Mouse (Mus musculus): ENCODE data around the gene Smg1.
A peak's percentile ranks its signal among the peaks of the same experiment; 100 is the strongest.

Gene Smg1

DNA sequence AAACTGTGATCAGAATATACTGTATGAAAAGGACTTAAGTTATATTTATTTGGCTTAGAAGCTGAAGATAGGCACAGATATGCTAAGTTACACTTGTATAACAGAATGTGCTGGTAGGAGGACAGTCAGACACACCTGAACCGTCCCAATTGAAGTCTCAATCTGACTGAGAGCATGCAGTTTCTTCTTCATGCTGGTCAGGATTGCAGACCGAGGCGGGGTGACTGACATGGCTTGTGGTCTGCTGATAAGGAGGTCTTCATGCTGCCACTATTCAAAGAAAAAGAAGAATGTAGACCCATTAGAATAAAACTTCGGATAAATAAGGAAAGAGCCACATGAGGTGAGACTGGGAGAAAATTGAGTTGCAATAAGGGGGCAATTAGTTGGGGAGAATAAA, 100.3 kb downstream of the Smg1 start:
- no peak for DNase-seq (ENCODE audit: low spot score in 2 of 2)

DNA sequence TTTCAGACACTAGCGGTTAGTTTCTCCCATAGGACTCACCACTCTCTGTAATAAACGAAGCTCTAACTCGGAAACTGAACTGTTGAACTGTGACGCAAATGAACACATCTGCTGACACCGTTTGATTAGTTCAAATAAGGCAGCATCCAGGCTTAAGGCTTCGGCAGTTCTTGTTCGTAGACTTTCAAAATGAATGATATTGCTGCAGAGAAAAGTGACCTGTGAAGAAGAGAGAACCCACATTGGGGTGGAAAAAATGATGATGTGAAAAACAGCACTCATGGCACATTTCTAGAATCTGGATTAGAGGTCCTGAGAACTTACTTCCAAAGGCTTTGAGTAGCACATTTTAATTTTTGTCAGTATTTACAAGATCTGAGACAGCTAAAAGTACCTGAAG, 102.2 kb downstream of the Smg1 start:
- no peak for DNase-seq (ENCODE audit: low spot score in 2 of 2)

DNA sequence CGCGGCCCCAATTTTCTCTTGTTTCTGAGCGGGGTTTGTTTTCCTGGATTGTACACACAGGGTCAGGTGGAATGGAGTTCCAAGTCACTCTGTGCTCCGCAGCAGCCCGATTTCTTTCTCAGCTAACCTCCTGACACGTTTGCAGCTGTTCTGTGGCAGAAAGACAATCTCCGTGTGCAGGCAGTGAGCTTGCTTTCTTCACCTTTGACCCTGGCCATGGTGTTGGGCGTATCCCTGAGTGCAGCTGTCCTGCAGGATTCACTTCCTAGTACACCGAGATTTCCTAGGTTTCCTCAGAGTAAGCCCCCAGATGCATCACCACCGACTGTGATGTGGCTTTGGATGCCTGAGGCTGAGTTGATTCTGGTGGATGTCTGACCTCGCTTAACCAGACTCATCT, 108.3 kb downstream of the Smg1 start:
- DNase-seq (ENCODE audit: low spot score in 2 of 2) = no peak

DNA sequence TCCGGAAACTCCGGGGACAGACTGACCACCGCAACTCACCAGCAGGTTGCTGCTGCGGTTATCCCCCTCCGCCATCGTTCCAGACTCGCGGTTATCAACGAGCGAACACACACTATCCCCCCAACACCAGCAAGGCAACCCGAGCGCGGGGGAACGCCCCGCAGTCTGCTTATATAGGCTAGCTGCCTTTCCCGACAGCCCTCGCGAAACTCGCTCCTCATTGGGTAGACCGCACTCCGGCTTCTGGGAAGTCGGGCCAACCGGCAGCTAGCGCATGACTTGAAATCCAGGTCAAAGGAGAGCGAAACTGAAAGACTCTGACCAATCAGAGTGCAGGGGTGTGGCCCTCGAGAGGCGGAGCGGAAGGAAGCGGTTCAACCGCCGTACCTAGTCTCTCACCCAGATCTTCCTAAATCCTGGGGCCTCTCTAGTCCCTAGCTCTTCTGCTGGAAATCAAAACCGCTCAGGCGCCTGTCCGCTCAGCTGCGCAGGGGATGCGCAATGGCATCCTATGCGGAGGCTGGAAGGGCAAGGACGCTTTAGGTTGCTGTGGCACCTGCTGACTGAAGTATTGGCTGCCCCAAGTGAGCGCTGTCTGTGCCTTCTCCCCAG, 113.9 kb downstream of the Smg1 start, which contains the start of gene Arl6ip1:
Gene Arl6ip1 (minus strand): TSS at position 233 of the 612 bp plus-strand sequence.
- peak; percentile 90 to 94 for DNase-seq (ENCODE audit: low spot score in 2 of 2)

DNA sequence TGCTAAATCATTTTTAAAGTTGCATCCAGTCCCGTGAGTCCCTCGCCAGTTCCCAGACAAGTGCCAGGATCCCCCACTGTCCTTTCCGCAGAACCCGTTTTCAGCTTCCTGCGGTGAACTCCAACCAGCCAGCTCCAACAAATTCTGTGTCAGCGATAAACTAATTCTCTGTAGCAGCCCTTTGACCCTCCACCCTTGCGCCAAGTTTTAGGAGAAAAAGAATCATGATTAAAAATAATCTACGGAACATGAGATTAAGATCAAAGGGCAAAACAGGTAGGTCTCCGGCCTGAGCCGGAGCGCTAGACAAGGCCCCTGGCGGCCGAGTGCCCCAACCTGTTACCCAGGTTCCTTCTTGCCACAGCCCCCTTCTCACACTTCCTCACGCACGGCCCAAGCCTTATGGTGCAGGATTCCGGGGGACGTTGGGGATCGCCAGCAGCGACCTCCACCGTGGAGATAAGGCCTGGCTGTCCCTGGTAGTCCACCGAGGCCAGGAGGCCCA, 114.5 kb downstream of the Smg1 start:
- DNase-seq (ENCODE audit: low spot score in 2 of 2) = no peak

DNA sequence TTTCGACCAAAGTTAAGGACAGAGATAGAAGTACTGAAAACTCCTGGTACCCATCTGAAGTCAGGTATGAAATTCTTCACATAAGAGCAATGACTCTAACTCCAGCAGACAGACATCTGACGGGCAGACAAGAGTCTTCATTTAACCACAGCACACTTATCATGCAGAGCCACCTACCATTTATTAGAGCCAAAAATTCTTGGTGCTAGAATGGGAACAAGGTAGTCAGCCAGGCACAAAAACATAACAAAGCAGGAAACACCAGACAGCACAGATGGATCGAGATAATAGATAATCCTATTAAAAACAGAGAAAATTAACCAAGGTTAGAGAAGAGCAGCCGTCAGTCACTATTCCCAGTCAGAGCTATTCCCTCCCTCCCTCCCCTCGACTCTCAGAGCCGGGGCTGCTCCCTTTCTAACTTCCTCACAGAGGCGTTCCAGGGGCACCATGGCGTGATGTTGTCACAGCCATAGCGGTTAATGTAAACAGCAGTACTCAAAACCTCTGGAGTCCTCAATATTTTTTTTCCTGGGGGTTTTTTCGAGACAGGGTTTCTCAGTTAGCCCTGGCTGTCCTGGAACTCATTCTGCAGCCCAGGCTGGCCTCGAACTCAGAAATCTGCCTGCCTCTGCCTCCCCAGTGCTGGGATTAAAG, 117.1 kb downstream of the Smg1 start:
- DNase-seq (ENCODE audit: low spot score in 2 of 2) = no peak

DNA sequence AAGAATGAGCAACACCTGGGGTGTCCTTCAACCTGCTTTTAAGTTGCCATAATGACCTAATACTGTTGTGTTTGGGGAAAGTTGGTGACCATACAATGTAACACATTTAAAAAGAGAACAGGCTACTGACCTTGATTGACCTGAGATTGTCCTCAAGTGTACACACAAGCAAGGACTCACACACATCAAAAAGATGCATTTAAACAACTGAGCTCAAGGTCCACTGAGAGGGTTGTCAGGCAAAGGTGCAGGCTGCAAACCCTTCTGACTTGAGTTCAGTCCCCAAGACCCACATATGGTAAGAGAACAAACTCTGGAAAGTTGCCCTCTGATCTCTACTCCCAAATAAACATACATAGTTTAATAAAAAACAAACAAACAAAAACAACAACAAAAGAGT, 117.7 kb downstream of the Smg1 start:
- DNase-seq (ENCODE audit: low spot score in 2 of 2) = no peak

DNA sequence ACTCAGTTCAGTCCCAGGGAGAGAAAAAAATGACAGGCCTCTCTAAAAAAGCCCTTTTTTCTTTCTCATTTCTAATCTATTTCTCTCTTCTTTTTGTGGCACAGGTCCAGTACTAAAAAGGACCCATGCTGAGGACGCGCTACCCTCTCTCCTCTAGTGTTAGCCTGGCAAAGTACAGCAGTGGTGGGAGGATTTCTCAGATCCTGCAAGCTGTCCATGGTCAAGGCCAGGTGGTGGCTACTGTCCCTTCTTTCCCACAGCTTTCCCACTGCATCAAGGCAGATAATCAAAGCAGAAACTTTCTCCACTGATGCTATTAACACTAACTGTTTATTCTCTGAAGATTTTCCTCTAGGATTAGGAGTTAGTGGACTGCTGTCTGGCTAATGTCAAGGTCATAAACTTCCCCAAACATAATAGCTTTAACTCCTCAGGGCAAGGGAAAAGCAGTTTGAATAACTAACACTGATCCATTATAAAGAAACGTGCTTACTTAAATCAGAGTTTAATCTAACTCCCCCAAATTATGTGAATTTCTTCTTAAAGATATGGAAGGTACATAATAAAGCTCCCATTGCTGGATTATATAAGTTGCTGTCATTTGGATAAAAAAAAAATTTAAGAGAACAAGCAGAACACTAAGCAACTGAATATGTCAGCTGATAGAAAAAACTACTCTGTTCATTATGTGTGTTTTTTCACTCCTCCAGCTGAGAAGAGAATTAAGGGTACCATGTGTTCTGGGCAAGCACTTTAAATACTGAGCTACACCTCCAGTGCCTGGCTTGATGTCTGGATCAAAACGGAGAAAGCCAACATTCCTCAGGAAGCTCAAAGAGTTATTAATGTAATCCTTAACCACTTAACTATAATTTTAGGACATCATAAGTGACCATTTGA, 119.7 kb downstream of the Smg1 start:
- DNase-seq (ENCODE audit: low spot score in 2 of 2) = no peak

DNA sequence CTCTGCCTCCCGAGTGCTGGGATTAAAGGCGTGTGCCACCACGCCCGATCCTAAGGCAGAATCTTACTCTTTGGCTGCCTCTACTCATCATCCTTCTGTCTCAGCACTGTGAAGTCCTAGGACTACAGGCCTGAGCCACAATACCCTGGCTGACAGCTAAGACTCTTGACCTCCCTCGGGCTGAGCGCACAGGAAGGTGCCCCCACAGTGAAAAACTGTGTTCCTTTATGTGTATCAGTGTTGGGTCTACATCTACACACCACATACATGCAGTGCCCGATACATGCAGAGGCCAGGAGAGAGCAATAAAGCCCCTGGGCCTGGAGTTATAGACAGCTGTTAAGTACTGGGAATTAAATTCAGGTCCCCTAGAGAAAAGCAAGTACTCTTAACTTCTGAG, 121.2 kb downstream of the Smg1 start:
- no peak for DNase-seq (ENCODE audit: low spot score in 2 of 2)

DNA sequence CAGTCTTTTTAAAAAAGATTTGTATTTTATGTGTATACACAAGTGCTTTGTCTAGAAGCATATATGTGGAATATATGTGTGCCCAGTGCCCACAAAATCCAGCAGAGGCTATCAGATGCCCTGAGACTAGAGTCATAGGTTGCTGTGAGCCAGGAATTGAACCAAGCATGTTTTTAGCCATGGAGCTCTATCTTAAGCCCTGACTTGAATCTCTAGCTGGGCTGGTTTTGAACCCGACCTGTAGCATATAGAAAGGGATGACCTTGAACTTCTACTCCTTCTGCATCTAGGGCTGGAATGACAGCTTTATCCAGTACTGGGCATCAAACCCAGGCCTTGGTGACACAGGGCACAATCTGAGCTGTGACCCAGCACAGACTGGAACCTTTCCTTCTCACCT, 122.8 kb downstream of the Smg1 start:
- DNase-seq (ENCODE audit: low spot score in 2 of 2) = no peak

DNA sequence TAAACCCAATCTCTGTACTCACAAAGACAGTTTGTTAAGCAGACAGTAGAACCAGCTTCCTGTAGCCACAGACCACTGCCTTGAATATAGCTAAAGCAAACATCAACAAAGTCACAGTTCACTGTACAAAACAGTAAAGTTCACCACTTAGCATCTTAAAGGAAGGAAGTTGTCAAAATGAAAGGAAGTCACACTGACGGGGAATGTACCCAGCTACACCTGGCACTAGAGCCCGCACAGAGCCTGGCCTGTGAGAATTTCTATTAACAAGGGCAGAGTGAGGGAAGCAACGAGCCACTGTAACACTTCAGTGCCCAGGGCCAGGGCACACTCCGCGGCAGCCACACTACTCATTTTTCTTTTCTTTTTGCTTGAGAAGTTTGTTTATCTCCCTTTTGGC, 123.5 kb downstream of the Smg1 start:
- no peak for DNase-seq (ENCODE audit: low spot score in 2 of 2)

DNA sequence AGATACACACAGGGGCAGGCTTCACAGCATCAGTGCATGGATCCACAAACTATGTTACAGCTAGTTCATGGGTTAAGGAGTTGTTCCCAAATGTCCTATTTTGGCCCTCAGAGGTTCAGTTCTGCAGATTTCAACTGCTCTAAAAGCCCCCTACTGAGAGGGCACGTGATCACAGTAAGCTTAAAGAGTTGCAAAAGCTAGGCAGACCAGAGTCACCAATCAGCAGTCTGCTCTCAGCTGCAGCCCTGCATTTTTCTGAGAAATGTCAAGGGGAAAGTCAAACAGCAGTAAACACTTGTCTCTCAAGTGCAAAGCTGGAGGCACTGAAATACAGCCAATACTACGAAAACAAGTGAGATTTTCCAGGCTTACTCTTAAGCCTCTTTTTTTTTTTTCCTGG, 124.3 kb downstream of the Smg1 start:
- no peak for DNase-seq (ENCODE audit: low spot score in 2 of 2)

DNA sequence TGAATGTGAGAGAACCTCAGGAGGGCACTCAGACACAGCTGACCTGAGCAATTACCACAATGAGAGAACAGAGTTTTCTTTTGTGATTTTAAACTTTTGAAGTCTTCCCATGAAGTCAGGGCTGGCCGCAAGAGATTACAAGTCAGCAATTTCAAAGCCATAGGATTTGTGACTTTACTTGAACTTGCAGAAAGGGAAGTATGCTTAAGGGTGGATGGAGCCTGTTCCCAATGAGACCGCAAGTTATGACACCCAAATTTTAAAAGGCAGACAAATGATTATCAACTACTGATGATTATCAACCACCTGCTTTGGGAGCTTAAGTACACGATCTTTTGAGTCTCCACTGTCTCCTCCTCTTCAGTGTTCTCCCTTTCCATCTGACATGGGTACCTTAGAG, 125.0 kb downstream of the Smg1 start:
- DNase-seq (ENCODE audit: low spot score in 2 of 2) = no peak

DNA sequence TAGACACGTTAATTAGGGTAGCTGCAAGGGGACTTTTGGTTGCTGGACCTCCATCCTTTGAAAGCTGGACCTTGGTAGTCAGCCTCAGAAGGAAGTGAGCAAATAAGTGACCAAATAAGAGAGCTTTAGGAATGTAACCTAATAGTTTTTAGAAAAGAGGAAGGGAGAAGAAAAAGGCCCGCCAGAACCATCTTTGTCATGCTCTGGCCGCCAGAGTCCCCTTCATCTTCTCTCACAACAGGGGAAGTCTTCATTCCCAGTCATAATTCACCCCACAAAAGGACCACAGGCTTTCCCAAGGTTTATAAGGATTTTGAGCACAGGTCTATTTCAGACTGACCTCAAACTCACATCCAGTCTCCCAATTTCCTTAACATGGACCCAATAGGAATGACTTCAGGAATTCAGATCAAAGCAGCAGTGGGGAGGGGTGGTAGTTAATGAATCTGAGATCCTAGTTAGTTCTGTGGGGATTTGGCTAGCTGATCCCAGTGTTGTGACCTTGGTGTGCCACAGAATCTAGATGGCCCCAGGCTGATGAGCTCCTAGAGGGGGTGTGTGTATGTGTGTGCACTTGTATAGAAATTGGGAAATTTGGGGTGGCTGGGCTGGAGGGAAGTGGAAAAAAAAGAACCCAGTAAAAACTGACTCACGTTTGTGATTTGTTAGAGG, 125.8 kb downstream of the Smg1 start:
- no peak for DNase-seq (ENCODE audit: low spot score in 2 of 2)

DNA sequence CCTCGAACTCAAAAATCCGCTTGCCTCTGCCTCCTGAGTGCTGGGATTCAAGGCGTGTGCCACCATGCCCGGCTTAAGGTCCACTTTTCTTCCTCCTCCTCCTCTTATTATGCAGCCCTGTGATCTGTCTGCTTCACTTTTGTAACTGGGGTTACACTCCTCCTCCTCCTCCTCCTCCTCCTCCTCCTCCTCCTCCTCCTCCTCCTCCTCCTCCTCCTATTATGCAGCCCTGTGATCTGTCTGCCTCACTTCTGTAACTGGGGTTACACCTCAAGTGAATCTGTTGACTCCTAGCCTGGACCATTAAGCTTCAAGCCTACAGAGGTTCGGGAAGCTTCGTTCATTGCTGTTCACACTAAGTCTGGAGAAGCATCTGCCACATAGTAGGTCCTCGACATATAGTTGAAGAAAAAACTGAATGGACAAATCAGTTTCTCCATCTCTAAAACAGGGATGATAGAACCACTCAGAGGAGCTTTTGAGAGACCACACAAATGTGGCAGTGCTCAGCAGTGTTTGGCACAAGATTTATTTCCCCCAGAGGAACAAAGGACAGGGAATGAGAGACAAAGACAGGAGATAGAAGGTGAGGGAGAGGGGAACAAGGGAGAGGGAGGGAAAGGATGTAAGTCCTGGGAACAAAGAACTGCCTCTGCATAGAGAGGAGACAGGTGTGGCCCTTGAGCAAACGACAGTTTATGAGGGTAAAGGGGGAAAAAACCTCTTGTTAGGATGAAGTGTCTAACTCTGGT, 126.5 kb downstream of the Smg1 start:
- no peak for DNase-seq (ENCODE audit: low spot score in 2 of 2)

DNA sequence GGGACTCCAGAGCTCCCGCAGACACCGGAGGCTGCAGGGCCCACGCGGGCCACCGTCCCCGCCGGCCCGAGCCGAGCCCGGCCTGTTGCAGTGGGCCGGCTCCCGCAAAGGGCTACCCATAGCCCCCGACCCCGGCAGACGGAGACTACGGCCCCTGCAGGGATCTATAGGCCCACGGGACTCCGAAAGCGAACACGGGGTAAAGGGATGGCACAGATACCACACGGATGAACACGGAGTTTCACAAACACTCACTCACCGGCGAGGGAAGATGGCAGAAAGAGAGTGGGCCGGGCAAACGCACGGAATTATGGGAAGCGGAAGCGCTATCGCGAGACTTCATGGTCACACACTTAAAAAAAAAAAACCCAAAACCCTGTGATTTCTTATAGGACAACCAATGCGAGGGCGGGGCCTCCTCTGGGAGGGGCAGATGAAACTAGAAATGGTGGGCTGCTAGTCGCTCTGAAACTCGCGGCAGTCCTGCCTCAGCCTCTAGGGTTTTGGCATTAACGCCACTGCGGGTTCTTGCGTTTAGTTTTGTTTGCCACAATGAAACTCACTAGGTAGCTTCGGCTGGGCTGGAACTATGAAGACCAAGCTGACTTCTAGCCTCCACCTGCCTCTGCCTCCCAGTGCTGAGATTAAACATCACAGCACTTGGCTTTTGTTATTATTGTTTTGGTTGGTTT, 127.4 kb downstream of the Smg1 start, which contains the start of gene Rps15a:
Gene Rps15a (minus strand): TSS at position 312 of the 692 bp plus-strand sequence.
- peak; percentile 86 to 92 for DNase-seq (ENCODE audit: low spot score in 2 of 2)

DNA sequence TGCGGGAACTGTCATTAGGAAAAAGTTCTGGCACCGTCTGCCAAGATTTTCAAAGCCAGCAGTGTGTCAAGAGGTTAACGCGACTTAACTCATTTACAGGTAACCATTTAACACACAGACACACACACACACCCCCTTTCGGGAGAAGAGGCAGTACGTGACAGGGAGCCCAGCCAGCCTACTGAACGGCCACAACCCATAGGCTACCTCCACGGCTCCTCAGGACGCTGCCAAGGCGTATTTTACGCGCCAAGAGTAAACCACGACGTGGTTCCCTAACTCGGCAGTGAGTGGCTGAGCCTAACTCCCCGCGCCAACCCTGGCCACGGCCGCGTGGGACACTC, 128.0 kb downstream of the Smg1 start:
- DNase-seq (ENCODE audit: low spot score in 2 of 2) = no peak

DNA sequence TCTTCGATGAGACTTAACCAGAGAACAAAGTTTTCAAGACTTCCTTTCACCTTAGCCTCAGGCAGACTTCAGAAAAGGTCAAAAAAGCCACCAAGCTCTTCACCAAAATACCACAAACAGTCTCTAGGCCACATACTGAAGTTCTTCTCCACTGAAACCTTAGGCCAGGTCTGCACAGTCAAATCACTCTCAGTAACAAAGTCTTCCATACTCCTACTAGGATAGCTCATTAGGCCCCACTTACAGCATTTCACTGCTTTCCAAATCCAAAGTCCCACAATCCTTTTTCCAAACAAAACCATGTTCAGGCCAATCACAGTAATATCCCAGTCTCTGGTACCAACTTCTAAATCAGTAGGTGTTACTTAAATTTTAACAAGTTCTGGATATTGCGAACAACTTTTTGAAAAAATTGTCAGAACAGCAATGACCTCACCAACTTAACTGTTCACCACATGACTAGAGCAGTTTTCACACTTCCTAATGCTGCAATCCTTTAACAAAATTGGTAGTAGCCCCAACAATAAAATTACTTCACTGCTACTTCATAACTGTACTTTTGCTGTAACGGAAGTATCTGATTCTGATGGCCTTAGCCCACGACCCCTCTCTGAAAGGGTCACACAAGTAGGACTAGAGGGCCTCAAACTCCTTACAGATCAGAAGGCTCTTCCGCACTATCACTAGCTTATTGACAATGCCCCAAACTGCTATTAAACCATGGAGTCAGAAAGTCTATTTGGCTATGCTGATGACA, 129.8 kb downstream of the Smg1 start:
- DNase-seq (ENCODE audit: low spot score in 2 of 2) = no peak

DNA sequence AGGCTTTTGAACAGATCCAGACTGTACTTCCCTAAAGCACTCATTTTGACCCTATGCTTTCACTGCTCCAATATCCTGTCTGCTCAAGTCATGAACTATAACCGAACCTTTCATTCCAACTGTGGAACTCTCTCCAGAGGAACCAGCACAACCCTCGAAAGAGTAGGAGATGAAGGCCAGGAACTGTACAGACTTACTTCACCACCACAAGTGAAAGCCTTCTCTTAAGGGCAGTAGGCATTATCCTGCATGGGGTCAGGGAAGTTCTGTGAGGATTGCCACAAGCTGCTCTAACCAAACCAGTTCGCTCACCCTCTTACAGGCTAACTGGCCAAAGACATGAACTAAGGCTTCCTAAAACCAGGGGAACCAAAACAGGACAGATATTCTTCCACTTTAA, 132.3 kb downstream of the Smg1 start:
- DNase-seq (ENCODE audit: low spot score in 2 of 2) = no peak

DNA sequence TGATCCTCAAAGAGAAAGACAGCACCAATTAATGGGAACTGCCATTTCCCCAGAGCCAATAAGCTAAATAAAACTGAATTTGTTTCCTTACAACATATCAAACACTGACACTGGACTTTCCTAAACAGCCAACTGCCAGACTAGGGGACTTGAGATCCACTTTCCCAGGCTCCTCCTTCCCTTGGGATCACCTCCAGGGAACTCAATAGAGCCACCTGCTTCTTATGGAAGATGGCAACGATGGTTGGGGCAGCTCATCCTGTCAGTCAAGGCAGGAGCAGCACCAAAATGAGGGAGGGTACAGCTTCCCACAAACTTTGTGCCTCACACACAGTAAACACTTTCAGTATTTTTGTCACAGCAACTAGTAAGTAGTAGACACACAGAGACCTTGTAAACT, 135.8 kb downstream of the Smg1 start:
- DNase-seq (ENCODE audit: low spot score in 2 of 2) = no peak
